Mouse (Mus musculus) heart, embryonic 14.5 days (tissue): ENCODE results near the gene Ccdc150. TPM values are rescaled to one million over a fixed set of nuclear protein-coding genes. Genes with fewer than 3 reads are reported as not detected.
A peak's percentile ranks its signal among the peaks of the same experiment; 100 is the strongest.

ENCODE experiments used
- ATAC-seq: fragments of 200-750 bp; cut with Nextera tagmentation; 2 replicates; pipeline ENCODE4 v1.8.0; 2017; ENCODE audit warnings: low read depth, moderate TSS enrichment; ENCODE audit not compliant: insufficient number of reproducible peaks, insufficient read depth, low FRiP score
- H3K27ac ChIP-seq, 2 experiments: fragments of 200-500 bp in 1 of 2; fragments of 300-500 bp in 1 of 2; sonication (generic) in 1 of 2; replicated peaks in 1 of 2; 2 replicates each; pipeline ENCODE4 v1.5.1; 2012 to 2014; ENCODE audit warnings: low read depth in 2 of 2, low read length in 2 of 2, control low read depth in 1 of 2, mild to moderate bottlenecking in 1 of 2, mixed read lengths in 1 of 2; ENCODE audit not compliant: control insufficient read depth in 1 of 2, insufficient read depth in 1 of 2
- H3K27me3 ChIP-seq: fragments of 300-500 bp; sonication (generic); 2 replicates; pipeline ENCODE4 v1.6.1; 2014; ENCODE audit warnings: mild to moderate bottlenecking, low read length, control low read depth; ENCODE audit not compliant: control insufficient read depth, insufficient read depth
- H3K36me3 ChIP-seq: fragments of 300-500 bp; sonication (generic); 2 replicates; pipeline ENCODE4 v1.6.1; 2014; ENCODE audit warnings: mild to moderate bottlenecking, control low read depth, low read length, mixed read lengths; ENCODE audit not compliant: control insufficient read depth, insufficient read depth
- H3K4me1 ChIP-seq, 2 experiments: fragments of 200-500 bp in 1 of 2; fragments of 300-500 bp in 1 of 2; sonication (generic) in 1 of 2; 2 replicates each; pipeline ENCODE4 v1.6.1; 2012 to 2014; ENCODE audit warnings: low read length in 2 of 2, control low read depth in 1 of 2, mixed read lengths in 1 of 2; ENCODE audit not compliant: control insufficient read depth in 2 of 2, insufficient read depth in 2 of 2
- H3K4me2 ChIP-seq: fragments of 300-500 bp; sonication (generic); 2 replicates; pipeline ENCODE4 v1.6.1; 2014; ENCODE audit warnings: mild to moderate bottlenecking, low read length
- H3K4me3 ChIP-seq, 2 experiments: fragments of 200-500 bp in 1 of 2; fragments of 300-500 bp in 1 of 2; sonication (generic) in 1 of 2; 2 replicates each; pipeline ENCODE4 v1.5.1; 2012 to 2014; ENCODE audit warnings: low read length in 2 of 2, mild to moderate bottlenecking in 2 of 2, control low read depth in 1 of 2, low read depth in 1 of 2, moderate library complexity in 1 of 2; ENCODE audit not compliant: control insufficient read depth in 1 of 2, insufficient read depth in 1 of 2
- H3K9ac ChIP-seq: fragments of 300-500 bp; sonication (generic); 2 replicates; pipeline ENCODE4 v1.6.1; 2014; ENCODE audit warnings: mild to moderate bottlenecking, low read length
- H3K9me3 ChIP-seq: fragments of 300-500 bp; sonication (generic); 2 replicates; pipeline ENCODE4 v1.6.1; 2016; ENCODE audit warnings: low read length, control low read depth; ENCODE audit not compliant: control insufficient read depth
- WGBS: fragments of 180-500 bp; shearing (Covaris S2); extraction: QIAGEN DNeasy Blood & Tissue Kit; methylation state at CpG from one replicate; pipeline ENCODE4 v1.1.7; 2014; 5-methylcytosine and 5-hydroxymethylcytosine counted together
- polyA plus RNA-seq: library from polyadenylated mRNA; unstranded; fragments of >200 nt; fragmentation: Nextera tagmentation; extraction: Ambion mirVana; gene quantifications from 2 replicates; pipeline ENCODE4 v1.2.1, GENCODE M21; 2014

Gene Ccdc150
- polyA plus RNA-seq, 1 experiment from 2014 or later, result 0.62 TPM

GRCm38 (mm10) chr1:54327876-54328545 is 77.5 kb downstream of the Ccdc150 start:
- 75% methylated on average over 6 of the region's 6 CpGs for WGBS
- no peak for ATAC-seq
- Histone ChIP-seq H3K9ac (no peak overlapping the region), H3K4me1 (no peaks in the 10 kb centered on the region), H3K4me2 (no peak overlapping the region), H3K4me3 (no peak overlapping the region), H3K9me3 (peaks cover 17% of the 10 kb centered on the region), H3K36me3 (no peaks in the 10 kb centered on the region), H3K27ac (no peak overlapping the region), H3K27me3 (no peaks in the 10 kb centered on the region)

- Histone ChIP-seq H3K36me3 (no peaks in the 10 kb centered on the region), H3K27me3 (no peaks in the 10 kb centered on the region), H3K27ac (no peak overlapping the region), H3K4me1 (no peaks in the 10 kb centered on the region), H3K9ac (no peak overlapping the region), H3K9me3 (no peaks in the 10 kb centered on the region), H3K4me3 (no peak overlapping the region), H3K4me2 (no peak overlapping the region)
- WGBS, result 49% methylated on average over 4 of the region's 4 CpGs
- no peak for ATAC-seq
These were observed 82.5 kb downstream of the Ccdc150 start for GRCm38 (mm10) chr1:54332988-54333387.

GRCm38 (mm10) chr1:54354786-54355185 is 104.3 kb downstream of the Ccdc150 start:
- Histone ChIP-seq H3K27me3 (no peaks in the 10 kb centered on the region), H3K4me2 (no peak overlapping the region), H3K36me3 (no peaks in the 10 kb centered on the region), H3K27ac (no peak overlapping the region), H3K4me3 (no peak overlapping the region), H3K4me1 (peaks cover 3 to 9% of the 10 kb centered on the region in 2 experiments; a peak in 2 of 4 replicates), H3K9ac (no peak overlapping the region), H3K9me3 (no peaks in the 10 kb centered on the region)
- WGBS, result 90% methylated on average over 4 of the region's 4 CpGs
- no peak for ATAC-seq

GRCm38 (mm10) chr1:54355485-54355884 is 105.0 kb downstream of the Ccdc150 start:
- H3K9ac ChIP-seq, result no peak overlapping the region
- no peaks in the 10 kb centered on the region for H3K36me3 ChIP-seq
- 17% methylated on average over 5 of the region's 5 CpGs for WGBS
- peak overlapping the region; percentile 34 to 64; a peak in 3 of 4 replicates for H3K27ac ChIP-seq
- no peaks in the 10 kb centered on the region for H3K9me3 ChIP-seq
- no peak for ATAC-seq
- no peak overlapping the region for H3K4me2 ChIP-seq
- H3K27me3 ChIP-seq, result no peaks in the 10 kb centered on the region
- peaks cover 3 to 9% of the 10 kb centered on the region in 2 experiments; a peak in 2 of 4 replicates for H3K4me1 ChIP-seq
- no peak overlapping the region for H3K4me3 ChIP-seq

- 84% methylated on average over 6 of the region's 6 CpGs for WGBS
- Histone ChIP-seq H3K36me3 (no peaks in the 10 kb centered on the region), H3K4me3 (no peak overlapping the region), H3K27ac (no peak overlapping the region), H3K4me1 (peaks cover 3 to 9% of the 10 kb centered on the region in 2 experiments; a peak in 2 of 4 replicates), H3K9me3 (no peaks in the 10 kb centered on the region), H3K9ac (no peak overlapping the region), H3K4me2 (no peak overlapping the region), H3K27me3 (no peaks in the 10 kb centered on the region)
- ATAC-seq, result no peak
These were observed 106.1 kb downstream of the Ccdc150 start for GRCm38 (mm10) chr1:54356566-54356965.

- no peaks in the 10 kb centered on the region for H3K27me3 ChIP-seq
- H3K9me3 ChIP-seq, result no peaks in the 10 kb centered on the region
- H3K9ac ChIP-seq, result no peak overlapping the region
- H3K27ac ChIP-seq, result peak overlapping the region; percentile 62 to 76
- no peak overlapping the region for H3K4me2 ChIP-seq
- ATAC-seq, result peak; percentile 71
- no peaks in the 10 kb centered on the region for H3K36me3 ChIP-seq
- H3K4me3 ChIP-seq, result no peak overlapping the region
- H3K4me1 ChIP-seq, result peaks cover 3 to 5% of the 10 kb centered on the region in 2 experiments; a peak in 2 of 4 replicates
These were observed 127.1 kb downstream of the Ccdc150 start for GRCm38 (mm10) chr1:54377506-54378051.

GRCm38 (mm10) chr1:54380978-54381914 is 130.8 kb downstream of the Ccdc150 start:
- WGBS, result 85% methylated on average over 9 of the region's 9 CpGs
- Histone ChIP-seq H3K9ac (no peak overlapping the region), H3K4me3 (no peak overlapping the region), H3K4me1 (peaks cover 3 to 5% of the 10 kb centered on the region in 2 experiments; a peak in 2 of 4 replicates), H3K27ac (no peak overlapping the region), H3K27me3 (no peaks in the 10 kb centered on the region), H3K4me2 (no peak overlapping the region), H3K9me3 (no peaks in the 10 kb centered on the region), H3K36me3 (no peaks in the 10 kb centered on the region)
- no peak for ATAC-seq
